Mouse (Mus musculus) kidney, adult 18-20 months (tissue): ENCODE measurements around the gene Hectd1.

Experiments
- DNase-seq: peaks from one replicate; pipeline ENCODE4 v3.0.0; 2021

Gene Hectd1

DNA sequence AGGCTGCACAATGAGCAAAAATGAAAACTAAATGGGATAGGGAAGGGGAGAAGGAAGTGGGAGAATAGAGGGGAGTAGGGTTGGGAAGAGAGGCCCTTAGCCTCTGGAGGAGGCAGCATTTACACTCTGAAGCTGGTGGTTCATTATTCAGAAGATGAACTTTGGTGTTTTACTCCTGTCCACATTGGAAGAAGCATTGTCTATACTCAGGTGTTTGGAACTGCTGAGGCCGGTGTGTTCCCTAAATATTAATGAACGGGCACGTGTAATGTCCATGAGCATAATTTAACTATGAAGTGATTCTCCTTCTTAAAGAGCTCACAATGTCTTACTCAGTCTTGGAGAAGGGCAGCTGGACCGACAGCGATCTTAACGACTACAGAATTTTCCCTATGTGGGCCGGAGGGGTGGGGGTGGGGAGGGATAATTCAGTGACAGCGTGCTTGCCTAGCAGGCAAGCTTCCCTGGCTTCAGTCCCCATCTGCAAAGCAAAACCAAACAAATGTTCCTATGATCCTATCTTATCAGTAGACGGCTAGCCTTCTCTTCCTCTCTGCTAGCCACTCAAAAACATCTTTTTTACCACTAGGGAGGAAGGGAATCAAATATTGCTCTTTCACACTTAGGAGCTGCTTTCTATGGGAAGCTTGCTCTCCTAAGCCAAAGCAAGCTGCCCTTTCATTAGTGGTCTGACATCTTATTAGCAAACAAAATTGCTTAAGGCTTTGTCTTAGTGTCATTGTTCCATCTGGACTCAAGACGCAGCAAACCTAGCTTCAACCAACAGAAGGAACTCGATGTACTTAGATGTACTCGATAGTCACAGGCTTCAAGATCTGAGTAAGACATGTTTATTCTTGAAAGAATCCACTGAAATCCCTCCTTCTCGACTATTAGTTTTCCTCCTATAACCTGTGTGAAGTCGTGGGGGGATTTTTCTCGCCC lies 14.5 kb upstream of the Hectd1 start:
- DNase-seq = no peak

GRCm38 (mm10) chr12:51842081-51842864 lies 12.9 kb upstream of the Hectd1 start:
- DNase-seq = no peak

DNA sequence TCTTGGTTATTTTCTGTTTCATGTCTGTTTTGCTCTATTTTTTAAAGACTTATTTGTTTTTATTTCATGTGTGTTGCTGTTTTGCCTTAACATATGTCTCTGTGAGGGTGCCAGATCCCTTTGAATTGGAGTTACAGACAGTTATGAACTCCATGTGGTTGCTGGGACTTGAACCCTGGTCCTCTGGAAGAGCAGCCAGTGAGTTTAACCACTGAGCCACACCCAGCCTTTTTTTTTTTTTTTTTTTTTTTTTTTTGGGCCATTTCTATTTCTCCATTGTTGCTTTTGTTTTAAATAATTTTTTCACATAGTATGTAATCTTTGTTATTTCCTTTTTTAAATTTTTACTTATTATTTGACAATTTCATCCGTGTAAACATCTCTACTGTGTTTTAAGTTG lies 10.5 kb upstream of the Hectd1 start:
- no peak for DNase-seq

- DNase-seq = no peak
These were observed 5.9 kb upstream of the Hectd1 start for GRCm38 (mm10) chr12:51835219-51835618.

GRCm38 (mm10) chr12:51831931-51832330 lies 2.6 kb upstream of the Hectd1 start:
- DNase-seq = no peak

DNA sequence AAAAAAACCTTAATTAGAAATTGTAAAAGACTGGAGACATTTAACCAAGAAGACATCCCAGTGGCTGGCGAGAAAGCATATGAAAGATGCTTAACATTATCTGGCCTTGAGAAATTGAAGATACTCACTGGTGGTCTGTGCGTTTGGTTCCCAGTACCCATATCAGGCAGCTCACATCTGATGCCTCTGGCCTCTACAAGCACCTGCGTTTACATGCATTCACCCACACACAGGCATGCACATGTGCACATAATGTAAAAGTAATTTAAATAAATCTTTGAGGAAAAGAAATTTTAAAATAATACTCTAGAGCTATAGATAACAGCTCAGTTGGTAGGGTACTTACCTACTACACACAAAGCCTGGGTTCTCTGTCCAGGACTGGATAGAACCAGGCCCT lies 2.0 kb upstream of the Hectd1 start:
- DNase-seq = no peak

DNA sequence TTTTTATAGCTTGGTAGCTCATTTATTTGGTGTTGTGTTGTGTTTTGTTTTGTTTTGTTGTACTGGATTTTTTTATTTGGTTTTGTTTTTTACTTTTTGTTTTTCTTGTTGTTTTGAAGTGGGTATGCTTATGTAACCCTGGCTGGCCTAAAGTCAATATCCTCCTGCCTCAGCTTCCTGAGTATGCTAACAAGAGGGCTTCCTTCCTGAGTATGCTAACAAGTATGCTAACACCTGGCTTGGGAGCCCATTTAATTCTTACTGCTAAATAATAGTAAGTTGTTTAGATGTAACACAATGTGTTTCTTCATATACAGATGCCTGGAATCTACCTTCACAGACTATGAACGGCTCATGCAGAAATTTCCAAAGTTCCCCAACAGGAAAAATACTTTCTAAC lies 1.3 kb upstream of the Hectd1 start:
- DNase-seq = no peak

- DNase-seq = no peak
These were observed 704 bp upstream of the Hectd1 start for GRCm38 (mm10) chr12:51830077-51830402.

DNA sequence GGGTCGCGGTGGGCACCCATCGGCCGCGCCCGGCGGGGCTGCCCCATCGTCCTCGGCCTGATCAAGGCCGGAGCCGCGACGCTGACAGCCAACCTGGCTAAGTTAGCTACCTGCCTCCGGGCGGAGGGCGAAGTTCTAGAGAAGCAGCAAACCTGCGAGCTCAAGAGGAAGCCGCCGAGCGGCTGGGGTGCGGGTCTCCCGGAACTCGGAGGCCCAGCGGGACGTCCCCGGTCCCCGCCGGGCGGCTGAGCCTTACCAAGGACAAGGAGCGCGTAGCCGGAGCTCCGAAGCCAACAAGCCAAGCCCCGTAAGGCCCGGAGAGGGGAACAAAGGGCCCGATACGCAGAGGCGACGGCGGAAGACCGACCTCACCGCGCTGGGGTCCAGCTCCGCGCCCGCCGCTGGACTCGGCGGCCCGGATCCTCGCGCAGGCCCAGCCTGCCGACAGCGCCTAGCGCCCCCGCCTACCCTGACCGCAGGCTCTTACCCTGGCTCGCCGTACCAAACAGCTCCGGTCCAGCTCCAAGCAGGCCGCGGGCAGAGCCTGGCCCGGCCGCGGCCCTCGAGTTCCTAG lies 533 bp downstream of the Hectd1 start:
- DNase-seq = no peak

- DNase-seq = no peak
These were observed 1.2 kb downstream of the Hectd1 start for GRCm38 (mm10) chr12:51827958-51828650.

DNA sequence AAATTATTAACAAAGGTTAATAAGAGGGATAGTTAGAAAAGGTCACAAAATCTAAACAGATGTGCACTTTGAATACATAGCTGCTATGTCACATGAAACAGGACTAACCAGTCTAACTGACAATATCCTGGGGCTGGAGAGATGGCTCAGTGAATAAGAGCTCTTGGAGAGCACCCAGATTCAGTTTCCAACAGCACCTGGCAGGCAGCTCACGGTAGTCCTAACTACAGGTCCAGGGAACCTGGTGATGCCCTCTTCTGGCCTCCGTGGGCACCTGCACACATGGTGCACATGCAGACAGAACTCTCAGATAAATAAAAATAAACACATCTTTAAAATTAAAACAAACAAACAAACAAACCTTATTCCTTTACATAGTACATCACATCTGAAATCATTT lies 4.0 kb downstream of the Hectd1 start:
- DNase-seq = no peak

DNA sequence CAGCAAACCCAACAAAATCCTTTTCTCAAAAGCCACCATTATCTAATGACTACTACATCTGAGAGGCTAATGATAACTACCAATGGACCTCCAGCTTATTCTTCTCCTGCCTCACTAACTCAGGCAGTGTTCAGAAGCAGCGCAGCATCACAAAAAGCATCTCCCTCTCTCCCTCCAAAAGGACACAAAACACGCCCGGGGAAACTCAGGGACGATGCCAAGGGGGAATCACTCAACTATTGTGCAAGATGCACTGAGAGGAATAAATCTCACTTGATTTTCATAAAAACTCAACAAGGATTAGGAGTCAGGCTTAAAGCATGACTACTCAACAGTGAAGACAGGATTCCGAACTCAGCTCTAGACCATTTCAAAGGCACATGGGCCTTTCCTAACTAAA lies 6.0 kb downstream of the Hectd1 start:
- no peak for DNase-seq

DNA sequence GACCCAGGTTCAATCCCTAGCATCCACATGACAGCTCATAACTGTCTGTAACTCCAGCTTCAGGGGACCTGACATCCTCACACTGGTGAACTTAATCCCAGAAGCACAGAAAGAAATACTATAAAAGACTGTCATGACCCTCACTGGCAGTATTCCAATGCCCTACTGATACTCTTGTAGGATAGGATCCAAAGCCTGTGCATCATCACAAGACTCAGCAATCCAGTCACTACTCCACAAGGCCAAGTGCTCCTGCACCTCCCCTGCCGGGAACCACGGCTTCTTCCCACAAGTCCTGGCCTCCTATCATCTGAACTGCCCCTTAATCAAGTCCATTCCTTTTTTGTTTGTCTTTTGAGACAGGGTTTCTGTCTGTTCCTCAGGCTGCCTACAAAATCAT lies 6.5 kb downstream of the Hectd1 start:
- DNase-seq = no peak

DNA sequence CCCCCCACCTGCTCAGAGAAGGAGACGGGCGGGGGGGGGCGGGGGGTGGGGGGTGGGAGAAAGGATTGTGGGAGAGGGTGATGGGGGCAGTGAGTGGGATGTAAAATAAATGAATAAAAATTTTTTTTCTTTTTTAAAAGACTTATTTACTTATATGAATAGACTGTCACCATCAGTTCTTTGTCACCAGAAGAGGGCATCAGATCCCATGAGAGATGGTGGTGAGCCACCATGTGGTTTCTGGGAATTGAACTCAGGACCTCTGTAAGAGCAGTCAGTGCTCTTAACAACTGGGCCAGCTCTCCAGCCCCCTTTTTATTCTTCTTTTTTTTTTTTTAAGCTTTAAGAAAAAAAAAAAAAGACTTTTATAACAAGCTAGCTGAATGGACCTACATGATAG lies 7.1 kb downstream of the Hectd1 start:
- no peak for DNase-seq

DNA sequence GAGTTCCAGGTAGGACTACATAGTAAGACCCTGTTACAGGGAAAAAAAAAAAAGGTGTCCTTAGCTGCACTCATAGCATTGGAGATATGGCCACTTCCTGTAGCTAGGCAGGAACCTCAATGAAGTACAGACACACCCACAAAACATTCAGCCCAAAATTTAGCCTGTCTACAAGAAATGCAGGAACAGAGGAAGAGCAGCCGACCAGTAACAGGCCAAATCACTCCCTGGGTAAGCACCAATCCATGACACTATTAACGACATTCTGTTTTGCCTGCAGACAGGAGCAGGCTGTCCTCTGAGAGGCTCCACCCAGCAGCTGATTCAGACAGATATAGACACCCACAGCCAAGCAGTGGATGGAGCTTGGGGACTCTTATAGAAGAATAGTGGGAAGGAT lies 8.1 kb downstream of the Hectd1 start:
- no peak for DNase-seq

- DNase-seq = no peak
These were observed 9.3 kb downstream of the Hectd1 start for GRCm38 (mm10) chr12:51819951-51820498.

- DNase-seq = no peak
These were observed 11.3 kb downstream of the Hectd1 start for GRCm38 (mm10) chr12:51817815-51818613.

GRCm38 (mm10) chr12:51811388-51812140 lies 17.8 kb downstream of the Hectd1 start:
- DNase-seq = no peak

DNA sequence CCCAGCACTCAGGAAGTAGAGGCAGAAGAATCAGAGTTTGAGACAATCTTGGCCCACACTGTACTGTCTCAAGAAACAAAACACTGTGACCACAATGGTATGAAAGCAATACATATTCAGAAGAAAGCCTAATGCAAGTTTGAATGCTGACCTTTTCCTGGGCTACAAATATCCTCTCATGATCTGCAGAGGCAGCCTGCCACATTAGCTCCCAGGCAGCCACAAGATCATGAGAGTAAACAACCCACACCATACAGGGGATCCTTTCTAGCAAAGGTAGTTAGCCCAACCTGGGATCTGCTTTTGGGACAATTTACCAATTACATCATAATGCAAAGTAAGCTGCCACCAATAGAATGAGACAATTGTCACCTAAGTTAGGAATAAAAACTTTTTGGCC lies 18.8 kb downstream of the Hectd1 start:
- no peak for DNase-seq

- no peak for DNase-seq
These were observed 44.5 kb downstream of the Hectd1 start for GRCm38 (mm10) chr12:51784842-51785241.

- DNase-seq = no peak
These were observed 60.6 kb downstream of the Hectd1 start for GRCm38 (mm10) chr12:51768702-51769101.
